Mouse (Mus musculus) limb, embryonic 10.5 days (tissue): Measurements from ENCODE around the gene Olfr1368. TPM values are rescaled to one million over a fixed set of nuclear protein-coding genes. Genes with fewer than 3 reads are reported as not detected.

Source experiments
- DNase-seq: peaks from one replicate; pipeline ENCODE4 v3.0.0-alpha.2; 2017; ENCODE audit warnings: low spot score
- H3K27ac ChIP-seq: fragments of 300-500 bp; sonication (generic); 2 replicates; pipeline ENCODE4 v1.5.1; 2016; ENCODE audit warnings: mild to moderate bottlenecking
- H3K27me3 ChIP-seq: fragments of 300-500 bp; sonication (generic); 2 replicates; pipeline ENCODE4 v1.6.1; 2016; ENCODE audit warnings: low read depth, mild to moderate bottlenecking; ENCODE audit not compliant: poor library complexity, severe bottlenecking
- H3K36me3 ChIP-seq: fragments of 300-500 bp; sonication (generic); 2 replicates; pipeline ENCODE4 v1.6.1; 2016; ENCODE audit warnings: mild to moderate bottlenecking, moderate library complexity
- H3K4me1 ChIP-seq: fragments of 300-500 bp; sonication (generic); 2 replicates; pipeline ENCODE4 v1.6.1; 2016
- H3K4me3 ChIP-seq: fragments of 300-500 bp; sonication (generic); 2 replicates; pipeline ENCODE4 v1.5.1; 2016; ENCODE audit warnings: mild to moderate bottlenecking, moderate library complexity
- H3K9me3 ChIP-seq: fragments of 300-500 bp; sonication (generic); replicated peaks from 2 replicates; pipeline ENCODE4 v1.6.1; 2016; ENCODE audit warnings: mild to moderate bottlenecking
- WGBS: fragments of 180-500 bp; shearing (Covaris S2); methylation state at CpG from one replicate; pipeline ENCODE4 v1.1.7; 2016; 5-methylcytosine and 5-hydroxymethylcytosine counted together
- polyA plus RNA-seq: library from polyadenylated mRNA; unstranded; fragments of >200 nt; fragmentation: Nextera tagmentation; extraction: Ambion mirVana; gene quantifications from 2 replicates; pipeline ENCODE4 v1.2.1, GENCODE M21; 2016

The Olfr1368 gene
- polyA plus RNA-seq: not detected in 2 replicates

- H3K36me3 ChIP-seq: no peaks in the 10 kb centered on the region
- H3K4me3 ChIP-seq: no peak within 1 kb of the TSS
- H3K27ac ChIP-seq: no peak within 1 kb of the TSS
- DNase-seq: no peak
- no peaks in the 10 kb centered on the region for H3K4me1 ChIP-seq
- H3K9me3 ChIP-seq: no peaks in the 10 kb centered on the region
- no peaks in the 10 kb centered on the region for H3K27me3 ChIP-seq
- WGBS: 80% methylated on average over 4 of the region's 4 CpGs
Measured at GRCm38 (mm10) chr13:21145767-21146166, at the start of gene Olfr1368. Gene Olfr1368, minus strand, starts transcription at chr13:21145867.

GRCm38 (mm10) chr13:21185521-21185920 is 39.9 kb upstream of the Olfr1368 start:
- Histone ChIP-seq H3K36me3 (peaks cover 90% of the 10 kb centered on the region), H3K4me1 (peaks cover 19% of the 10 kb centered on the region), H3K4me3 (no peak overlapping the region), H3K27ac (no peak overlapping the region), H3K27me3 (no peaks in the 10 kb centered on the region), H3K9me3 (no peaks in the 10 kb centered on the region)
- no peak for DNase-seq
- 94% methylated on average over 4 of the region's 4 CpGs for WGBS

GRCm38 (mm10) chr13:21183661-21184060 is 38.0 kb upstream of the Olfr1368 start:
- no peaks in the 10 kb centered on the region for H3K27me3 ChIP-seq
- no peaks in the 10 kb centered on the region for H3K9me3 ChIP-seq
- WGBS: 95% methylated on average over 7 of the region's 7 CpGs
- DNase-seq: no peak
- peaks cover 72% of the 10 kb centered on the region for H3K36me3 ChIP-seq
- H3K4me3 ChIP-seq: no peak overlapping the region; the same call in 1 of the 2 replicates
- peaks cover 26% of the 10 kb centered on the region for H3K4me1 ChIP-seq
- H3K27ac ChIP-seq: no peak overlapping the region

GRCm38 (mm10) chr13:21183066-21183465 is 37.4 kb upstream of the Olfr1368 start:
- no peaks in the 10 kb centered on the region for H3K27me3 ChIP-seq
- H3K36me3 ChIP-seq: peaks cover 66% of the 10 kb centered on the region
- DNase-seq: no peak
- peaks cover 30% of the 10 kb centered on the region for H3K4me1 ChIP-seq
- no peak overlapping the region for H3K27ac ChIP-seq
- 94% methylated on average over 6 of the region's 6 CpGs for WGBS
- no peaks in the 10 kb centered on the region for H3K9me3 ChIP-seq
- H3K4me3 ChIP-seq: no peak overlapping the region

GRCm38 (mm10) chr13:21181996-21182395 is 36.3 kb upstream of the Olfr1368 start:
- H3K9me3 ChIP-seq: no peaks in the 10 kb centered on the region
- H3K27me3 ChIP-seq: no peaks in the 10 kb centered on the region
- no peak for DNase-seq
- WGBS: 86% methylated on average over 7 of the region's 7 CpGs
- H3K36me3 ChIP-seq: peaks cover 55% of the 10 kb centered on the region
- H3K4me1 ChIP-seq: peaks cover 30% of the 10 kb centered on the region
- no peak overlapping the region for H3K27ac ChIP-seq
- peak overlapping the region; percentile 99 for H3K4me3 ChIP-seq

GRCm38 (mm10) chr13:21180551-21181530 is 35.2 kb upstream of the Olfr1368 start:
- Histone ChIP-seq H3K27me3 (no peaks in the 10 kb centered on the region), H3K4me3 (peak overlapping the region; percentile 99), H3K27ac (peak overlapping the region; percentile 98), H3K9me3 (no peaks in the 10 kb centered on the region), H3K4me1 (peaks cover 30% of the 10 kb centered on the region), H3K36me3 (peaks cover 43% of the 10 kb centered on the region)
- peak; percentile 82 for DNase-seq
- under 1% methylated on average over 71 of the region's 71 CpGs for WGBS

GRCm38 (mm10) chr13:21179724-21180550 is 34.3 kb upstream of the Olfr1368 start:
- Histone ChIP-seq H3K27ac (peak overlapping the region; percentile 98), H3K9me3 (no peaks in the 10 kb centered on the region), H3K27me3 (no peaks in the 10 kb centered on the region), H3K4me3 (peak overlapping the region; percentile 99), H3K4me1 (peaks cover 30% of the 10 kb centered on the region), H3K36me3 (peaks cover 34% of the 10 kb centered on the region)
- peak; percentile 92 for DNase-seq
- under 1% methylated on average over 80 of the region's 80 CpGs for WGBS

GRCm38 (mm10) chr13:21179367-21179723 is 33.7 kb upstream of the Olfr1368 start, which contains the start of gene Trim27:
Gene Trim27, plus strand, starts transcription at chr13:21179445.
- WGBS: under 1% methylated on average over 15 of the region's 15 CpGs

GRCm38 (mm10) chr13:21178364-21178763 is 32.7 kb upstream of the Olfr1368 start:
- H3K4me3 ChIP-seq: peak overlapping the region; percentile 99
- 81% methylated on average over 5 of the region's 5 CpGs for WGBS
- H3K36me3 ChIP-seq: peaks cover 19% of the 10 kb centered on the region
- no peaks in the 10 kb centered on the region for H3K9me3 ChIP-seq
- no peak for DNase-seq
- H3K27me3 ChIP-seq: no peaks in the 10 kb centered on the region
- H3K27ac ChIP-seq: peak overlapping the region; percentile 98; the same call in 1 of the 2 replicates
- peaks cover 30% of the 10 kb centered on the region for H3K4me1 ChIP-seq

More at GRCm38 (mm10) chr13:21179367-21179723, 33.7 kb upstream of the Olfr1368 start, which contains the start of gene Trim27:
- peak; percentile 55 for DNase-seq
- Histone ChIP-seq H3K27me3 (no peaks in the 10 kb centered on the region), H3K9me3 (no peaks in the 10 kb centered on the region), H3K4me1 (peaks cover 30% of the 10 kb centered on the region), H3K36me3 (peaks cover 28% of the 10 kb centered on the region), H3K27ac (peak within 1 kb of the TSS; percentile 98), H3K4me3 (peak within 1 kb of the TSS; percentile 99)

- H3K27me3 ChIP-seq: no peaks in the 10 kb centered on the region
- H3K4me1 ChIP-seq: peaks cover 29% of the 10 kb centered on the region
- H3K4me3 ChIP-seq: no peak overlapping the region
- H3K27ac ChIP-seq: no peak overlapping the region
- H3K9me3 ChIP-seq: no peaks in the 10 kb centered on the region
- 71% methylated on average over 5 of the region's 5 CpGs for WGBS
- no peak for DNase-seq
- H3K36me3 ChIP-seq: peaks cover 12% of the 10 kb centered on the region
Measured at GRCm38 (mm10) chr13:21177657-21178056, 32.0 kb upstream of the Olfr1368 start.

GRCm38 (mm10) chr13:21176733-21177132 is 31.1 kb upstream of the Olfr1368 start:
- DNase-seq: no peak
- Histone ChIP-seq H3K27ac (no peak overlapping the region), H3K4me1 (peaks cover 24% of the 10 kb centered on the region), H3K9me3 (no peaks in the 10 kb centered on the region), H3K4me3 (no peak overlapping the region), H3K36me3 (peaks cover 2% of the 10 kb centered on the region), H3K27me3 (no peaks in the 10 kb centered on the region)
- 78% methylated on average over 11 of the region's 11 CpGs for WGBS

- no peaks in the 10 kb centered on the region for H3K9me3 ChIP-seq
- H3K27ac ChIP-seq: peak overlapping the region; percentile 39; the same call in 1 of the 2 replicates
Measured at GRCm38 (mm10) chr13:21173072-21173471, 27.4 kb upstream of the Olfr1368 start.

More at GRCm38 (mm10) chr13:21173072-21173471, 27.4 kb upstream of the Olfr1368 start:
- peak; percentile 85 for DNase-seq
- Histone ChIP-seq H3K4me1 (peaks cover 27% of the 10 kb centered on the region), H3K4me3 (peak overlapping the region; percentile 55), H3K27me3 (no peaks in the 10 kb centered on the region), H3K36me3 (no peaks in the 10 kb centered on the region)
- under 1% methylated on average over 11 of the region's 11 CpGs for WGBS
